Mouse (Mus musculus): ENCODE results near the gene Tspoap1.

Tspoap1 gene

DNA sequence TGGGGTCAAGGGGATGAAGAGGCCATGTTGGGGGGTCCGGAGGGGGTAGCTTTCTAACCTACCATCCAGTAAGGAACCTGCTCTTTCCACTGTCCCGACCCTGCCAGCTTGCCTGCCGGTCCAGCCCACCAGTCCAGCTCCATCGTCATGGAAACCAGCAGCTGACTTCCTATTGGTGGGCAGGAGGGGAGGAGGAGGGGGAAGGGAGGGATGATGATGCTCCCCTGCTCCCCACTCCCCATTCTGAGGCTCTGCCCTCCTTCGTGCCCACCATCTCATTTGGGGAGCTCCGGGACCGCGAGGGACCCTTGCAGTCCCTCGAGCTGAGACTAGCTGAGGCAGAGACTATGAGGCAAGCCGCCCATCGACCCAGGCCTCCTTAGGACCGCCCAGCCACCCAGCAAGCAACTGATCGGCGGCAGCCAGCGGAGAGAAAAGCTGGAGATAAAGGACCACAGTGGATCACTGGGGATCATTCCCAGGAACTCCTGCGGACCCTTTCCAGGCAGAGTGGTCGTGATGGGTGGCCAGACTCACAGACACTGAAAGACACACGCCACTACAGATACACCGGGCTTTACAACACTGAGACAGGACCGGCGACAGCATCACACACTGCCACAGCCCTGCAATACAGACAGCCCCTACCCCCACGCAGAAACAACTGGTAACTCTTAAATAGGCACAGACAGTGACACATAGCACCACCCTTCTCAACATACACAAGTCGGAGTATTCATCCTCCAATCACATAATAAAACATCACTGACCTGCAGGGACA is at the start of gene Tspoap1:
Gene Tspoap1 (plus strand): TSS at position 241 of the 781 bp plus-strand sequence.
- DNase-seq: peak; percentile 59

DNA sequence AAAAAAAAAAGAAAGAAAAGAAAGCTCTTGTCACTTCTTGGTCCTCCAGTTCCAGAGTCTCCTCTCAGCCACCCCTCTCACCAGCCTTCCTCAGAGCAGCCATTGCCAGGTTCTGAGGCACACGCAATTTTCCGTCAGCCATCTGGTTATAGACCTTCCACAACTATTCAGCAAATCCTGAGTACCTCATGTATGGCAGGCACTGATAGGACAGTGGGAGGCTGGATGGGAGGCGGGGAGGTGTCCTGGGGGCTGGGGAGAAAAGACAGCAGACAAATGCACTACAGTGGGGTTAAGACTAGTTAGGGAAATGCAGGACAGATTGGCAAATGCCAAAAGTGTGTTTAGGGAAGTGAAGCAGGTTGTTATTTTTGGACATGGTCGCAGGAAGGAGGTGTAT is 48.2 kb upstream of the Tspoap1 start:
- no peak for DNase-seq

DNA sequence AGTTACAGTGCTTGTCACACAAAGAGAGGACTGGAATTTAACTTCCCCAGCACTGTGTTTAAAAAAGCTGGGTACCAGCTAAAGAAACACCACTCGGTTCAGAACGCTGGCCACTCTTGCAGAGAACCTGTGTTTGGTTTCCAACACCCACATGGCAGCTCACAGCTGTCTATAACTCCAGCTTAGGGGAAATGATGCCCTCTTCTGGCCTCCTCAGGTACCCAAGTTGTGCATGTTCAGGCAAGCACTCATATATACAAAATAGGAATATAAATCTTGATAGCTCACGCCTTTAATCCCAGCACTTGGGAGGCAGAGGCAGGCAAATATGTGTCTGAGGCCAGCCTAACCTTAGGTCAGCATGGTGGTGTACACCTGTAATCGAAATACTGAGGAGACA is 44.3 kb upstream of the Tspoap1 start:
- no peak for DNase-seq

DNA sequence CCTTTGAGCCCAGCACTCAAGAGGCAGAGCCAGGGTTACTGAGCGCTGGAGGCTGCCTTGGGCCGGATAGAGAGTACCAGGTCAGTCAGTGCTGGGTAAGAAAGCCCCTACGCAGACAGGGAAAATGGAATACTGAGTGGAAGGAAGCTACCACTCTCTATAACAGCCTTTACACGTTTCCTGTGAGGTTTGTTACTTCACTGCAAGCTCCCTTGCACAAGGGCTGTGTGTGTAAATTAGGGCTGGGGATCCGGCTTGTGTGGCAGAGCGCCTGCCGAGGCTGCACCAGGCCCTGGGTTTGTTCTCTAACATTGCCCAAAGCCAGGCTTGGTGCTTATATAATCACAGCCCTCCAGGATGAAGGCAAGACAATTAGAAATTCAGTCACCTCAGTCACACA is 40.8 kb upstream of the Tspoap1 start:
- no peak for DNase-seq

DNA sequence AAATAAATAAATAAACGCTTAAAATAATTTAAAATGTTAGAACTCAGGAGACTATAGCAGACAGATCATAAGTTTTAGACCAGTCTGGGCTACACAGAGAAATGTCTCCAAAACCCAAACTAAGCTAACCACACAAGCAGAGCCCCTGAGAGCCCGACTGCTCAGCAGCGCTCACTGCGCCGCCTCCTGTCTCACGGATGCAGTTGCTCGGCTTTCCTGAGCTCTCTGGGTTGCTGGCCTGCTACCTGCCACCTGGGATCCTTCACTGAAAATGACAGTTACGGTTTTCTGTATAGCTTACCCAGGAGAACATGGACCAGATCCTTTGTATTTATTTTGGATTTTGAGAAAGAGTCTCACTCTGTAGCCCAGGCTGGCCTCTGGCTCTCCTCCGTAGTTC is 40.0 kb upstream of the Tspoap1 start:
- DNase-seq: no peak

DNA sequence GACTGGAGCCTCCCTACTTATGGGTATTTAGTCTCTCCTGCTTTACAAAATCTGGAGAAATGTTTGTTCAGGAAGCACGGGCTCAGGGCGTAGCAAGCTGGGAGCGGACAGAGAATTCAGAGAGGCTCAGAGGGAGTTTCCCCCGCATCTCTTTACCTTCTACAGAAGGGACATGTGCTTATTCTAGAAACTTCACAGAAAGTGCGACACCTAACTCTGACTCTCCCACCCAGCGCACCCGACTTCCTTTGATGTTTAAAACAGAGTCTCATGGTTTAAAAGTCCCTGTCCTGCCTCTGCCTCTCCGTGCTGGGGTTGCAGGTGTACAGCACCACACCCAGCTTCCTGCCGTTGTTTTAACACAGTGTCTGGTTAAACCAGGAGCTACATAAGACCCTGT is 39.5 kb upstream of the Tspoap1 start:
- no peak for DNase-seq

DNA sequence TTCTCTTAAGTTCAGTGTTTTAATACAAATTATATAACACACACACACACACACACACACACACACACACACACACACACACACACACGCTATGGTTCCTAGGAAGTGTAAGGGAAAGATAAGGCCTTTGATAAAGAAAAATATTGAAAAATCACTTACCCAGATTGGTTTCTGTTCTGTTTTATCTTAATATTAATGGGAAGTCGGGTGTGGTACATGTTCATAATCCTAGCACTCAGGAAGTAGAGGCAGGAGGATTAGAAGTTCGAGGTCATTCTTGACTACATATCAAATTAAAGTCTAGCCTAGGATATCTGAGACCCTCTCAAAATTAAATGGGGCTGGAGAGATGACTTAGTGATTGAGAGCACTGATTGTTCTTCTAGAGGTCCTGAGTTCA is 38.2 kb upstream of the Tspoap1 start:
- DNase-seq: no peak

DNA sequence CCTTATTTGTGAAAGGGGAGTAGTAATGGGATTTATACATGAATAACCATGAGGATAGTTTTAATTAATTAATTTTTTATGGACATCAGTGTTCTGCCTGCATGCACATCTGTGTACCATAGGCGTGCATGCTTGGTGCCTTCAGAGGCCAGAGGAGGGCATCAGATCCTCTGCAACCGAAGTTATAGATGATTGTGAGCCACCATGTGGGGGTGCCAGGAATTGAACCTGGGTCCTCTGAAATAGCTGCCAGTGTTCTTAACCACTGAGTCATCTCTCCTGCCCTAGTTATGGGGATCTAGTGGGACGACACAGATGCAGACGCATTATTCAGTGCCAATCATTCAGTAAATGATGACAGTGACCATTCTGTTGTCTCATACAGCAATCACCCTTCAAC is 37.5 kb upstream of the Tspoap1 start:
- no peak for DNase-seq

DNA sequence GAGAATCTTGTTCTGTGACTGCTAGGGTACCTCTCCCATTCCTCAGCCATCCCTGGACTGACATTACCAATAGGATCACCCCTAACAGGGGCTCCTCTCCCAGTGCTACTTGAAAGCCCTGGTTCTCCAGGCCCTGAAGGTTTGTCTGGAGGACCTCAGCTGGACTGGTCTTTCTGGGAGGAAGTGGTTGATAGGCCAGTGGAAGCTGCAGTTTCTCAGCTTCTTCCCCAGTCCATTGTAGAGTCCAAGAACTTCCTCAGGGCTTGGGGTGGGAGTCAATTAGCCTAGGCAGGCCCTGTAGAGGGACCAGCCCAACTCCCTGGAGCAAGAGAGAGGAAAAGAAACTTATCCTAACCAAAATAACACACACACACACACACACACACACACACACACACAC is 34.8 kb upstream of the Tspoap1 start:
- DNase-seq: no peak

DNA sequence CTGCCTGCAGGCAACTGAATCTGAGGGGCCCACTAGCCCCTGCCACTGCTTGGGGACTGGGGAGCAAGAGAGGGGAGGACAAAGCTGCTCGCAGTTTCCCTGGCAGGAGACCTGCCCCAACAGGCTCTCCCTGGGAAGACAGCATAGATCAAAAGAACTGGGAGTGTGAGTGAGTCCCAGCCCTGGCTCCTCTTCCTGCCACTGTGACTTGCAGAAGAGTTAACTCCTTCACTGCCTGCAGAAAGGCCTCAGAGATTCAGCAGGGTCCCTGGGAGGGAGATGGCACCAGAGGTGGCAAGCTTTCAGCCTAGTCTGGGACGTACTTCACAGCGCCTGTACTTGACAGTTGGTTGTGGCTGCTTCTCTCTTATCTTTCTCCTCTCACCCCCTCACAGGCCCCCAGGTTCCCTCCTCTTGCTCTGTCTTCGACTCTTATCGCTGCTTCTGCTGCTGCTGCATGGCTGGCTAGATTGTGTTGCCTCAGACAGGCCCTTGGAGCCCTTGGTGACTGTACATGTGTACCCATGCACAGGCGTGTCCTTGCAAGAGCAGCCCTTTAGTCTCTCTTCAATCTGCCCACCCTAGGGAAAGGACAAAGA is 34.3 kb upstream of the Tspoap1 start:
- no peak for DNase-seq

DNA sequence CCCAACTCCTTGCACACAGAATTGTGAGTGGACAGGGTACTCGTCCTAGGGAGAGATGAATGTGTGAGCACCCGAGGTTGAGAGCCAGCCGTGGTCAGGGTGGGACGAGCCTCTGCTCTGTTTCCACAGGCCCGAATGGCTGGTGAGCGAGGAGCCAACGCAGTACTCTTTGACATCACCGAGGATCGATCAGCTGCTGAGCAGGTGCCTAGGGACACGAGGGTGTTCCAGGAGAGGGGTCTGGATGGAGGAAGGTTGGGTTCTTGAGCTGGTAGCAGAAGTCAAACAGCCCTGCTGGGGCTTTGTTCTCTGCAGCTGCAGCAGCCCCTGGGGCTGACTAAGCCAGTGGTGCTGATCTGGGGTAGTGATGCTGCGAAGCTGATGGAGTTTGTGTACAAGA is 33.3 kb upstream of the Tspoap1 start:
- DNase-seq: no peak

DNA sequence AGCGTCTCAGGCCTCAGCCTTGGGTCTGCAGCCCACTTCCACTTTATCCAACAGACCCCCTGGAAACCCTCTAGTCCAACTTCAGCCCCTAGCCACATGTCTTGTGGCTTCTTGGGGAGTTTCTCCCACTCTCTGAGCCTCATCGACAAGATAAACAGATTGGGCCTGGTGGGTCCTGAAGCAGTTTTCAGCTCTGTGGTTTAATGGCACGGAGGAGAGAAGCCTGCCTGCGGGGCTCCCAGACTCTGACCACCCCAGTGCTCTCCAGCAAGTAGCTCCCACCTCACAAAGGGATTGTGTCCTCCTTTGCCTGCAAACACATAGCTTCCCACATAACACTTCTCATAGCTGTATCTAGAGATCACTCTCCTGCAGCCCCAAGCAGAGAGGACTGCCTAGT is 32.9 kb upstream of the Tspoap1 start:
- no peak for DNase-seq

DNA sequence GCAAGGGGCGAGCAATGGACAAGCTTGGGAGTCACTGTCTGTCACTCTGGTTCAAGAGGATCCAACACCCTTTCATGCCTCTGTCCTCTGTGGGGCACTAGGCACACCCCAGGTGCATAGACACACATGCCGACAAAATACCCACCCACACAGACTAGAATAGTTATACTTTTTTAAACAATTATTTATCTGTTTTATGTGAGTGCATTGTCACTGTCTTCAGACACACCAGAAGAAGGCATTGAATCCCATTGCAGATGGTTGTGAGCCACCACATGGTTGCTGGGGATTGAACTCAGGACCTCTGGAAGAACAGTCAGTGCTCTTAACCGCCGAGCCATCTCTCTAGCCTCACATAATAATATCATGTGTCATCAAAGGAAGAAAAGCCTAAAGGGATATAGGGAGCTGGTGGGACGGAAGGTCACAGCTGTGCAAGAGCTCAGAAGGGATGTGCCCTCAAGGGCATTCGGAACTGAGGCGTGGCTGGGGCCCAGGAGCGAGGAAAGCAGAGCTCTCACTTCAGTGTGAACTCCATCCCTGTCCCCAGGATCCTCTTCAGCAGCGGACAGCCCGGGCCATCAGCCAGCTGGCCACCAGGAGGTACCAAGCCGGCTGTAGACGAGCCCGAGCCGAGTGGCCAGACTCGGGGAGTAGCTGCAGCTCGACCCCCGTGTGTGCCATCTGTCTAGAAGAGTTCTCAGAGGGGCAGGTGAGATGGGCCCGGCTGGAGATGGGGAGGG is 31.3 kb upstream of the Tspoap1 start:
- DNase-seq: no peak

DNA sequence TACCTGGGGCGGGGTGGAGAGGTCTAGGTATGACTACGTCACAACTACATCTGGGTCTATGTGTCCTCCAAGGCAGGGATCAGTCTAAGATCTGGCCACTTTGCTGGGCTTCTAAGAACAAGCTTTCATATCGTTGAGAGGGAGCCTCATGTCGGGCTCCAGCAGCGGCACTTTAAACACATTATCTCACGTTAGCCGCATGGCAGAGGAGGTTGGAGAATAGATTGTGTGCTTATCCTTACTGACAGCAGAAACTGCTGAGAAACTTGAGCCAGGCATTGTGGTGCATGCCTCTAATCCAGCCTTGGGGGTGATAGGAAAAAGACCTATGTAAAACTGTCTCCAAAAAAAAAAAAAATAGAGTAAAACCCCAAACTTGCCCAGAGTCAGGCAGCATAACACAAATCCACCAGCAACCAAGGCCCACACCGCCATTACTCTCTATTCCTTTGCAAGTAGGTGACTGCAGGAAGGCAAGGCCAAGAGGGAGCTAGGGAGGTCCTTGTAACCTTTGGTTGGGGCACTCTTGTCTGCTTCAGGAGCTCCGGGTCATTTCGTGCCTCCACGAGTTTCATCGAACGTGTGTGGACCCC is 30.7 kb upstream of the Tspoap1 start:
- no peak for DNase-seq

DNA sequence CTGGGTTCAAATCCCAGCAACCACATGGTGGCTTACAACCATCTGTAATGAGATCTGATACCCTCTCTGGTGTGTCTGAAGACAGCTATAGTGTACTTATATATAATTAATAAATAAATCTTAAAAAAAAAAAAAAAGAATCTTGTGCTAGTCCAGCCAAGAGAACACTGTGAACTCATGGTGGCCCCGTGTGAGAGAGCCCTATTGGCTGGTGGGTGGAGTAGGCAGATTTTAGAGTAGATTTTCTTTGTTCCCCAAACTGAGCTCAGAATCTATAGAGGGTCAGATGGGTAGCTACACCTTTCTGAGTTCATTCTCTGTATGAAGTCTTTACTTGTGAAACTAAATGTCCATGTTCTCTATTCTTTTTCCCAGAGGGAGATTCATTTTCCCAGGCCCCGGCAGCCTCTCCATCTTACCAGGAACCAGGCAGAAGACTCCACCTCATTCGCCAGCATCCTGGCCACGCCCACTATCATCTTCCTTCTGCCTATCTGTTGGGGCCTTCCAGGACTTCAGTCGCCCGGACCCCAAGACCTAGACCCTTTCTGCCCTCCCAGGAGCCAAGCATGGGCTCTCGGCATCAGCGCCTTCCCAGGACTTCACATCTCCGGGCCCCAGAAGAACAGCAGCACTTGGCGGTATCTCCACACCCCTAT is 29.6 kb upstream of the Tspoap1 start:
- no peak for DNase-seq

DNA sequence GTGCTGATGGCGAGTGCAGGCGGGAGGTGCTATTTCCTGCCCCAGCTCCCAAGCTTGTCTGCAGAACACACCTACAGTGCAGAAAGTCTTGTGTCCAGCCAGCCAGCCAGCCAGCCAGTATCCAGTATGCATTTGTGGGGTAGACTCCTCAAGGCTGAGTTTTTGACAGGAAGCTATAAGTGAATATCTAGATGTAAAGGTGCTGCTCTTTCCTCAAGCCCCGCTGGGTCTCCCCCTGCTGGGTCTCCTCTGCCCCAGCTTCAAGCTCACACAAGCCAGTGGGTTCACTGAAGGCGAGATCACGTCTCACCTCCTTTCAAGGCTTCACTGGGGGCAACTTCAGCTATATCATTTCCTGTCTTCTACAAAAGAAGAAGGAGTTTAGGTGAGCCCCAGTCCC is 26.0 kb upstream of the Tspoap1 start:
- DNase-seq: no peak

DNA sequence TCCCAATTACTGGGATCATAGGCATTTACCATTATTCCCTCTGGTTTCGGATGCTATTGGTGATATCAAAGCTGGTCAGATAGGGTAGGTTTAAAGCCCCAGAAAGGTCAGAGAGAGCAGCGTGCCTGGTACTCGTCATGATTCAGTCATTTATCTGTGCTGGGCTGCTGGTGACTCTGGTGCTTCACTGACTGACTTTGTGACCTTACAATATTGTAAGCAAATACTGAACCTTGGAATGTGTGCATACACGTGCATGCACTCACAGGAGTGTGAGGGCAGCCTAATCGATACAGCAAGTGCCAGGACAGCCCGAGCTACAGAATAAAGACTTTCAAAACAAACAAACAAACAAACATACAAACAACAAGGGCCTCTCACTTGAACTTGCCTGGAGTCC is 24.6 kb upstream of the Tspoap1 start:
- DNase-seq: no peak

DNA sequence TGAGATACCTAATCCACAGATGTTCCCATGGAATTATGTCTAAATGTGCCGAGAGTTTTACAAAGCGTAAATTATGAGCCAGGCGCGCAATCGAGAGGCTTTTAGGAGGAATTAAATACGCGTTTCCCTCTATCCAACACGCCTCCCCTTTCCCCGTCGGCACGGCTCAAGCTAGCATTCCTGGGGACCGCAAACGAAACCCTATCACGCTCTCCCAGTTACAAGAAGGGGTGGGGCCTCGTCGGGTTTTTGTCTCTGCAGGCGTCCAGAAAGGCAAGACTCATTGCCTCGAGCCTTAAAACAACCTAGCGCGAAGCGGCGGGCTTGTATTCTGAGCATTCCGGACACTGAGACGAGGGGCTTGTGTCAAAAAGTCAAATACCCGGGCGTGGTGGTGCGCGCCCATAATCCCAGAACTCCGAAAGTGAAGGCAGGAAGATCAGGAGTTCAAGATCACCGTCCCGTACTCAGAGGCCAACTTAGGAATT is 23.6 kb upstream of the Tspoap1 start:
- DNase-seq: peak; percentile 53

DNA sequence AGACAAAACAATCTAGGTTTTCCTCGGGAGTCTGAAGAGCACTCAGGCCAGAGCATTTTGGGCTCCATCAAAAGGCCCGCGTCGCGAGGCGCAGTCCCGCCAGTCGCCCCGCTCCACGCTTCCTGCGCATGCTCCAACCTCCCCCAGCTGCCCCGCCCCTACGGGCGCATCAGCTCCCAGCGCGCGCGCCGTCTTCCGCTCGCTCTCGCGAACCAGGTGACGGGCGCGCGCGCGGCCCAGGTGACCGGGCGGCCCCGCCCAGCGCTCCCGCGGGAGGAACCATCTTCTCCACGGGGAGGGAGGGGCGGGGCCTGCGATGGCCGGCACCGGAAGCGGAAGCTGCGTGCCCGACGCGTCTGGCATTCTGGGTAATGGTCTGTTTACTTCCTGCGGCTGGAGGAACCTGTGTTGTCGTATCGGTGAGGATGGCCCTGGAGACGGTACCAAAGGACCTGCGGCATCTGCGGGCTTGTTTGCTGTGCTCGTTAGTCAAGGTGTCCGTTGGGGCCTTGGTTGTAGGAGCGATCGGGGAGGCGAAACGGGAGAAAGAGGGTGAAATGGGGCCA is 23.1 kb upstream of the Tspoap1 start, which contains the start of gene Supt4a:
Gene Supt4a (plus strand): TSS at position 378 of the 566 bp plus-strand sequence.
- DNase-seq: peak; percentile 97

DNA sequence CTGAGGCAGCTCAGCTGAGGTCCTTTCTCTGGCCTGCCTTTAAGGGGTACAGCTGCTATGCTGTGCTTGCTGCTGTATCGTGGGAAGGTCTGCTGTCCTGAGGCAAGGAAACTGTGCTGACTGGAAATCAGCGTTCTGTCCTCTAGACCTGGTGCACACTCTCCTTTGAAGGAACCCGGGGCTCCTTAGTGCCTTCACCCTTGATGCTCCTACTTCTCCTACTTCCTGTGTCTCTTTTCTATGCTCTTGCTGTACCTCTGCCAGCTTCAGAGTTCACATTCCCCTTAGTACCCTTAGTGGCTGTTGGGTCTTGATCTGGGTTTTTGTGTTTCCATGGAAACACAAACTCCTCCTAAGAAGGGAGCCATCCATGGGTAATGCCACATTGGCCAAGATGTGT is 16.6 kb upstream of the Tspoap1 start:
- DNase-seq: no peak

DNA sequence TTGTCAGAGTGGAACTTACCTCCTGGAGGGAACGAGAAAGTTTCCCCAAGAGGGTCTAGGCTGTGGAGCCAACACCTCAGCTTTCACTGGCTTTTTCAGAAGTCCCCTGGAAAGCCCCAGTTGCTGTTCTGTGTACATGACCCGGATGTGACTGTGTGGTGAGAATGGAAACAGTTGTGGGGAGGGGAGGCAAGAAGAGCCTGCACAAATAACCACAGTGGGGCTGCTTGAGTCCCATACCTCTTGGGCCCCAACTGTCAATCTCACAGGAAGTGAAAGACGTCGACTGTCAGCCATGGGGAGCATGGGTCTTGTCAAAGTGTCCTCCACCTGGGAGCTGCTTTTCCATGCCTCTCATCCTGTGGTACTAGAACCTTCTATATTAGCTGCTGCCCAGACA is 15.4 kb upstream of the Tspoap1 start:
- DNase-seq: no peak

All from cerebellum, adult 11 months (tissue).